Mouse (Mus musculus) induced T-regulatory cell, adult 2 months (primary cell): ENCODE data around the gene Dop1b.

Source experiments
- DNase-seq: peaks from one replicate; pipeline ENCODE4 v3.0.0-alpha.2; 2012; ENCODE audit warnings: low read depth

The Dop1b gene

DNA sequence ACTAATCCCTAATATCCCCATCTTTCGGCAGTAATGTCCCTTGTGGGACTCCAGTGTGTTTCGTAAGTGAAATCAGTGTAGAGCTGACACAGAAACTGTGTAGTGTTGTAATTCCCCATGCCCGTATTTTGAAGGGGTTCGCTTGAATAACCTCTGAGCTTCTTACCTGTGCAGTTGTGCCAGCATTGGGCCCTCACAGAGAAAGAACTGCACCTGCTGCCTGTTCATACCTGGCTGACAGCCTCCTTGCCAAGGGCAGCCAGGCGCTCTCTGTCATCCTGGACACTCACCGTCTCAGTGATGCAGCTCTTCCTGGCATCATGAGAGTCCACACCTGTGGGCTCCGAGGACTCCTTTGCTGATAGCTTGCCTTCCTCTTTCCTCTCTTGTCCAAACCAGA lies 1.3 kb downstream of the Dop1b start:
- no peak for DNase-seq

DNA sequence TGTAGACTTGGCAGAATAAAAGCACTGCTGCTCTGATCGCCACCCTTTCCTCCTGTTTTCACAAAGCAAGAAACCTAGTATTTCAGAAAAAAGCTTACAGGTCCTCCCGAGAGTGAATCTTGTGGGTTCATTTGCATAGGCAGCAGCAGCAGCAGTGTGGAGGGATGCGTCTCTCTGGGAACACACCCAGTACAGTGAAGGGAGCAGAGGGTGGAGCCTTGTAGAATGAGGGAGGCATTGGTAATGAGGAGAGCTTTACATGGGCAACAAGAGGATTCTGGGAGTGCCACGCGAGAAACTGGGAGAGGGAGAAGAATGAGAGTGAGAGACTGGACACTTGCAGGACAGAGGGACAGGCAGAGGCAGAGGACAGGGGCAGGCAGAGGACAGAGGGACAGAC lies 2.7 kb downstream of the Dop1b start:
- DNase-seq: no peak

DNA sequence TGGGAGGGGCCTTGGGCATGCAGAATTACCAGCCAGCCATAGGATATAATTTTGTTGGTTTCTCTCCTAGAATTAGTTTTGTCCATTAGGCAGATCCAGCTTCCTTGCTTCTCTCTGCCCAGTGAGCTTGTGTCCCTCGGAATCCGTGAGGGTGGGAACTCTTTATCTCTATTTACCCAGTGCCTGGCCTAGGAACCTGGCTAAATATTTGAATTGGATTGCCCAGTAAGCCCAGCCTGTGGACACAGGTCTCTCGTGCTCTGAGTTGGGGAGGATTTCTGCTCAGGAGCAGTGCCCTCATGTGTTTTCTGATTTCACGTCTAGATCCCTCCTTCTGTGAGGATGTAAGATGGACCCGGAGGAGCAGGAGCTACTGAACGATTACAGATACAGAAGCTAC lies 4.1 kb downstream of the Dop1b start:
- no peak for DNase-seq

DNA sequence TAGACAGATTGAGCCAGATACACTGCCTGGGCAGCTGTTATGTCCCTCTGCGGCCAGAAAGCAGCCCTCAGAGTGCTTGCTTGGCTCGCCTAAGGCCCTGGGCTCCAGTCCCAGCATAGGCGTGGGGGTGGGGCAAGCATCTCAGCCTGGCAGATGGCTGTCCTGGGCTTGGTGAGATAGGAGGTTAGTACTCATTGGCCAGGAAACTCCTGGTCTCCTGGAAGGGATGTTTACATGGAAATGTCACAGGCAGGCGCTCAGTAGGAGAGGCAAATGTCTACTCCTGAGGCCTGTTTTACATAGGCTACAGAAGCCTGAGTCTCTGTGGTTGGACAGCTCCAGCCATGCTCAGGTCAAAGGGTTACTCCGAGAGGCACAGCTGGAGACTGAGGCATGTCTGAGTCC lies 5.6 kb downstream of the Dop1b start:
- no peak for DNase-seq

DNA sequence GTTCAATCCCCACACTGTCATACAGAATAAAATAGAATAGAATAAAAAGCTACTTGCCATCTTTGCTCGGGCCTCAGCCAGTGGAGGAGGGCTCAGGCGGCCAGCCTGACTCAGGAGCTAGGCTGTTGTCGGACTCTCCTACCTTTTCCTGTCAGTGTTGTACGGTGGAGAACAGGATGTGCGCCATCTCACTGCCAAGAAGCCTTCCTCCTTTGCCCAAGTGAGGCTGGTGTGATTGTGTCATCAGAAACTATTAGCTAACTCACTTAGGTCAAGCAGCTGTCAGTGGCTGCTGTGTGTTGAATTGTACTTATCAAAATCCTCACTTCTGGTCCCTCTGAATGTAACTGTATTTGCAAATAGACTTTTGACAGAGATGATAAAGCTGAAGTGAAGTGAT lies 10.1 kb downstream of the Dop1b start:
- DNase-seq: no peak

DNA sequence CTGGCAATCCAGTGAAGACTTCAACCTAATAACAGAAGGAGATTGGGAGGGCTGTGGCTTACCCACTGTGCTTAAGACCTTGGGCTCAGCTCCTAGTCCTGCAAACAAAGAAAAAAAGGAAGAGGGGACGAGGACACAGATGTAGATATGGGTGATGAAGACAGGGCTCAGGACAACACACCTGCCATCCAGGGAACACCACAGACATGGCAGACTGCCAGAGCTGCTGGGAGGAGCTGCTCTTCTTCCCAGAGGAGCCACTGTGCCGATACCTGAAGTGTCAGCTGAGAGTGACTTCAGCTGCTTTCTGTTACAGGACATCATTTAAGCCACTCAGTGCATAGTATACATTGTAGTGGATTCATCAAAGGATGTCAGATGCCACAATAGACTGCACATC lies 10.8 kb downstream of the Dop1b start:
- DNase-seq: no peak

DNA sequence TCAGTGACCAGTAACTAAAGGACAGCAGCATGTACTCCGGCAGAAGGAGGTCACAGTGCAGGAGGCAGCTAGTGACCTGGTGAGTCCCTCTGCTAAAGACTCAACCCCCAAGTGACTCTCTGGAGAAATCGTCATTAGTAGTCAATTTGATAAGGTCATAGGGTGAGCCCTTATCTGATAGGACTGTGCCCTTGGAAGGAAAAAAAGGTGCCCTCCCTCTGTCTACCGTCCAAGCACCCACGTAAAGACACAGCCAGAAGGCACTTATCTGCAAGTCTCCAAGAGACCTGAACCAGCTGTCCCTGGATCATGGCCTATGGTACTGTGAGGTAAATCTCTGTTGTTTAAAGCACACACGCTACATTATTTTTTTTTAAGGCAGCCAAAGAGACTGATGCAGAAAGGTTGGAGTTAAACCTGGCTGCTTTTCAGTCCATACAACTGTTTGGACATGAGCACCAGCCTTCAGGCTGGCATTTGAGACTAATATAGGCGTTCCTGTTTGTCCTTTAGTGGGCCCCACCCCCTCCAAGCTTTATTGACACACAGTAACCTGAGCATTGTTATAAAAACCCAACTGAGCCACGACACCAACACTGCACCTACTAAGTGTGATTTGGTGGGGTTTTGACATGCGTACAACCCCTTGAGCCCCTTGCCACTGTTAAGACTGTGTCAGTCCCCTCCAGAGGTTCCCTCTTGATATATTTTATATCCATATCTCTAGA lies 13.9 kb downstream of the Dop1b start:
- DNase-seq: no peak

DNA sequence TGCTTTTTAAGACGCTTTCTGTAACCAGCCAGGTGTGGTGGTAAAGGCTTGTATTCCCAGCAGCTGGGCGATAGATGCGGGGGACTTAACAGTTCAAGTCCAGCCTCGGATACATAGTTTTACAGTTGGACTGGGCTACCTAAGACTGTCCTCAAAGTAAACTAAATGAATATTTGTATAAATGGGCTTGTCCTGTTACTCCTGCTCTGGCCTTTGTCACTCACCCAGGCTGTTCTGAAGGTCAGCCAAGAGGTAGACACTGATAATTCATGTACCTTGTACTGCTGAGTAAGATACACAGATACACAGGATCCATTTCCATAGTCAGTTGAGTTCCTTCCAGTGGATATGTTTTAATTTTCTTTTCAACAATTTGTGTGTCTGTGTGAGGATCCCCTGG lies 14.5 kb downstream of the Dop1b start:
- no peak for DNase-seq

DNA sequence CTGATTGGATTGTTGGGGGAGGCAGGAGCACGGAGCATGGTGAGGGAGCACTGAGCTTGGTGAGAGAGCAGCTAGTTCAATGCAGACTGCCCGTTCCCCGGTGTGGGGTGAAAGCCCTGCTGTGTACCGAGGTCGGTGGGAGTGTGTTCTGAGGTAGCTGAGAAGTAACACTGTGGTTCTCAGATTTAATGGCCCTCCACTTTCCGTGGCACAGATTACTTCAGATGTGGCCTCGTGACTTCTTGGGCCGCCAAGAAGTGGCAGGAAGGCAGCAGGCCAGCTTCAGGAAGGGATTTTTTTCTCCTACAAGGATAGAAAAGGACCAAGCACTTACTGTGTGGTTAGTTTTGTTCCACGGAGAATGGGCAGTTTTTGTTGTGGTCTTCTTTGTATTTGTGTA lies 17.0 kb downstream of the Dop1b start:
- no peak for DNase-seq

DNA sequence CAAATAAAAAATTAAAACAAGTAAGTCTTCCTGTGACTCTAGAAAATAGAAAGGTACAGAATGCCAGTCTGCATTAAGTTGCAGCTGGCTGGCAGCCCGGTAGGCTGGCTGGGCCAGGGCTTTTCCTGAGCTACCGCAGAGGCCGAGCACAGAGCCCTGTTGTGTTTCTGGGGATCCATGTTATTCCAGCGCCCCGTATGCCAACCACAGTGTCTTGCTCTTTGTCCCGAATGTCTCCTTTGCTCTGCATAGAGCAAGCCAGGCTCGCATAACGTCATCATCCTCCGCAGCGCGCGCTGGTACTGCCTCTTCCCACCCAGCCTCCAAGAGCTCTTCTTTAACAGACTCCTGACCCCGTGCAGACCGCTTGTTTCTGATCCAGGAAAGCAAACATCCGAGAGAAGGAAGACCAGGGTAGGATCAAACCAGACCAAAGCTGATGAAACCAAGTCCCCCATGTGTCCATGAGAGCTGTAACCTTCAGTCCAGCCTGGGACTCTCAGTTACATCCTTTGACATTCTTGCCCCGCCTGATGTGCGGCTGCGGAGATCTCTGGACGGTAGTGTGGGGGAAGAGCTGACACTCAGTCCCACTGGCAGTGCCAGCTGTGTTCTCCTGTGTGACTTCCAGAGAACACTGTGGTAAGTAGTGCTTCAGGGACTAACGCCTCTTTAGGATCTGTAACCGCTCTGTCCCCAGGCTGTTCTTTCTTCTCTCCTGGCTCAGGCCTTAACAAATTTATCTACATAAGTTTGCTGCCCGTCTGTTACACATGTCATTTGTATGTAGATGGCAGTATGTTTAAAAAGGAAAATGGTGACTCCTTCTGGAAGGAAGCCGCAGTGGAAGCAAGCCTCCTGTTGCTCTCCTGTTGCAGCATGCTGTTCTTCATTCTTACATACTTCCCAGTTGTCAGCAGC lies 18.4 kb downstream of the Dop1b start:
- no peak for DNase-seq

DNA sequence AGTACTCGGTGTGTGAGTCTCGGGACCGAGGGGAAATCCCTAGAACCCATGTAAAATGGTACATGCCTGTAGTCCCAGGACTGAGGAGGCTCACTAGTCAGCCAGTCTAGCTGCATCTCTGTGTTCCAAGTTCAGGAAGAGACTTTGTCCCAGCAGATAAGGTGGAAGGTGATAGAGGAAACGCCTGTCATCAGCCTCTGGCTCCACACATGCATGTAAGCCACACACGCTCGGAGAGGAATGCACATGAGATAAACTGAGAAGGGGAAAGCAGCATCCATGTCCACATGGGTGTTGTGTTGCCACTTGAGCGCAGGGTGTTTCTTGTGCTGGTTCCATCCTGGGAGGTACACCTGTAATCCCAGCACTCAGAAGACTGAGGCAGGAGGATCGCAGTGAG lies 19.6 kb downstream of the Dop1b start:
- no peak for DNase-seq

DNA sequence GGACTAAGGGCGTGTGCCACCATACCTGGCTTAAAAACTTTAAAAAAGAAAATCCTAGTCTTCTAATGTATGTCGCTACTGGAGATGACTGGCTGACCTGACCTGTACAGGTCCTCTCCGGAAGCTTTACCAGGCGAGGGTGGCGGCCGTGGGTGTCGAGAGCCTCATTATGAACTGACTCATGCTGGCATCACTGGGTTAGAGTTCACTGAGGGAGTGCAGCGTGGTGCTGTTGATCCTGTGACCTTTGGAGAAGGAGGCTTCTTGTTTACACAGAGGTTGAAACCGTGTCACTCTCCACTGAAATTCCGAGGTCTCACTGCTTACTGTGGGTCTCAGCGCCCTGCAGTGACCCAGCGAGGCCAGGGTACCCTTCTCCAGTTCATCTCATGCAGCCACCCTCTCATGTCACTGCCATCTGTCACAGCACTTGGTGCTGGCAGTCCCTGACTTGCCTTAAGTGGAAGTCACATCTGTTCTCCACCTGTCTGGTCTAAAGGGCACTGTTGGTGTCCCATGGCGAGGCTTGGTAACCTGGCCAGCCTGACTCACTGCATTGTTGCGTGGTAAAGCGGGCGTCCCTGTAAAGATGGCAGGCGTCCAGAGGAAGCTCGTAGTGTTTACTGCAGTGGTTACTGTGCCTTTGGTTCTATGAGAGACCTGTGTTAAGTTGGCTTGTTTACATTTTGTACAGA lies 21.3 kb downstream of the Dop1b start:
- no peak for DNase-seq

DNA sequence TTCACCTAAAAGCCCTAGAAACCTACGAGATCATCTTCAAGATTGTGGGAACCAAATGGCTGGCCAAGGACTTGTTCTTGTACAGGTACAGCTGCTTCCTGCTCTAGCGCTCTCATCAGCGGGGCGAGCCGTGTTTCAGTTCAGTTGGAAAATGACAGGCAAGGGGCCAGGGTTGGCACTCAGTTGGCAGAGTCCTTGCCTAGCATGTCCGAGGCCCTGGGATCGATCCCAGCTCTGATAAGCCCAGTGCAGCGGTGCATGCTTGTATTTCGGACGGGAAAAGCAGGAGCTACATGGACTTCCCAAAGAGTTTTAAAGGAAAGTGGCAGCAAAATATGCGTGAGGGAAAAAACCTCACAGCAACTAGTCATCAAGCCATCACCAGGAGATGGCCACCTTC lies 27.5 kb downstream of the Dop1b start:
- no peak for DNase-seq

DNA sequence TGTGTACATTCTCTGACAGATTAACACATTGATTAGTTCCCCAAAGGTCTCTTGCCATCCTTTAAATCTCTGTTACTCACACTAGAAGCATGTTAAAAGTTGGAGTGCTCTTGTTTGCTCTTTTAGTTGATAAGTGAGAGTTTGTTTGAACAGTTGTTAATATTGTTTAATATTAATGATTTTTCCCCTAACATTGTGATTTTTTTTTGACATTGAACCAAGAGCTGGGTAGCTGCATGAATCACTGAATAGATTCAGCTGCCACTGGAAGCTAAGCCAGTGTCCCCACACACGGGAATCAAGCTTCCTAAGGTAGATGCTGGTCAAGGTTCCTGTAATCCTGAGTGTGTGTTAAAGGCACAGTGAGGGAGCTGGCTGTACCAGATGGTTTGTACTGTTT lies 31.2 kb downstream of the Dop1b start:
- no peak for DNase-seq

DNA sequence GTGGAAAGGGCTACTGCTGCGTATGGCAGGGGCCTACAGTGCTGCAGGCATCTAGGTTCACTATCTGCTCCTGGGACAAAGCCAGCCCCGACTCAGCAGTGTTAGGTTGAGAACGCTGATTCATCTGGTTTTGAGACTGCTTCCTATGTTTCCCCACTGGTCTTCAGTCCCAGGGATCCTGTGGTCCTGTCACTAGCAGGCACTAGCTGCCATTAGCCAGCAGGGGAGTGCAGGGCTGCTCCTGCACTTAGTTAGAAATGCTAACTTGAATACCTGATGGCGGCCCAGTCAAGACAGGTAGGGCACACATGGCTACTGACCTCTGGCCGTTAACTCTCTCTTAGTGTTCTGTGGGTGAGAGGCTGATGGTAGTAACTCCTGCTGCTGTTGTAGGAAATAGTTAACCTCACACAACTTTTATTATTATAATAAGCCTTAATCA lies 32.4 kb downstream of the Dop1b start:
- no peak for DNase-seq

DNA sequence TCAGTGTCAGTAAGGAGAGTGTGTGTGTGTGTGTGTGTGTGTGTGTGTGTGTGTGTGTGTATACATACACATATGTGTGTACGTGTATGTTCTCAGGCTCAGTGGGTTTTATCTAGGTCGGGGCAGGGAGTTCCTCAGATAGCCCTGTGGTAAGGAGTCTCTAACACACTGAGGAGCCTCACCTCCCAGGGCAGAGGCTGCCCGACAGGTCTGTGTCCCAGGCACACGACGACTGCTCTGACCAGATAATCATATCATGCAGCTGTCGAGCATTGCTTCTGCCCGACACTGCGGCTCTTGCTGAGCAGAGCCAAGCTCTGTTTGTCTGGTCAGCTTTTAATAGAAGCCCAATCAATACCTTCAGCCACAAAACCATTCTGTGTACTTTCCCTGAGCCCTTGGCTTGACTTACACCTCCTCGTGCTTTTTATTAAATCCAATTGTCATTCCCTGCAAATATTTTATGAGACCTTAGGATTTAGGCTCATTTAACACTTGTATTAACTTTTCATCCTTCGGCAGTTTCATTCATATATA lies 33.2 kb downstream of the Dop1b start:
- no peak for DNase-seq

DNA sequence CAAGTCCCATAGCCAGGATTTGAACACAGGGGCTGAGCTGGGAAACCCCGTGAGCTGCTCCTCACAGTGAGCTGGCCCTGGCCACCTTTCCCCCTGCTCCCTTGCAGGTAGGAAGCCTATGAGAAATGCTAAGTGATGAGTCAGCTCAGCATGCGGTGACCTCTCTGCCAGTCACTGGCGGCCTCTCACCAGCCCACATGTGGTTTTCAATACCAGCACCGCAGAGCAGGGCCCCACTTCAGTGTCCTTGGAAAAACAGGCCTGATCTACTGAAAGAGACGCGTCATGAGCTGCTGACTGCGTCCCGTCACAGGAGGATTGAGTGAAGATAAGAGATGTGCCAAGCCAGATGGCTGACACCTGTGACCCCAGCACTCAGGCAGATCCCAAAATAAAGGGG lies 34.7 kb downstream of the Dop1b start:
- peak; percentile 24 for DNase-seq

DNA sequence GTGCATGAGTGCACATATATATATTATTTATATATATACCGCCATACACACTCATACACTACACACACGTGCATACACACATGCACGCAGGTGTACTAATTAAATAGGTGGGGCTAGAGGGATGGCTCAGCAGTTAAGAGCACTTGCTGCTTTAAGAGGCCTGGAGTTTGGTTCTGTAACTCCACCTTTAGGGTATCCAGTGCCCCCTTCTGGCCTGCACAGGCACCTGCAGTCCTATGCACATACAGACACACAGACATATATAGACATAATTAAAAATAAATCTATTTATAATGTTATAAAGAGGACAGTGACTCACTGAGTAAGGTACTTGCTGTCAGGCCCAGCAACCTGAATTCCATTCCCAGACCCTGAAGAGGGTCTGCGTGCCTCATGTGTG lies 35.3 kb downstream of the Dop1b start:
- peak; percentile 39 for DNase-seq

DNA sequence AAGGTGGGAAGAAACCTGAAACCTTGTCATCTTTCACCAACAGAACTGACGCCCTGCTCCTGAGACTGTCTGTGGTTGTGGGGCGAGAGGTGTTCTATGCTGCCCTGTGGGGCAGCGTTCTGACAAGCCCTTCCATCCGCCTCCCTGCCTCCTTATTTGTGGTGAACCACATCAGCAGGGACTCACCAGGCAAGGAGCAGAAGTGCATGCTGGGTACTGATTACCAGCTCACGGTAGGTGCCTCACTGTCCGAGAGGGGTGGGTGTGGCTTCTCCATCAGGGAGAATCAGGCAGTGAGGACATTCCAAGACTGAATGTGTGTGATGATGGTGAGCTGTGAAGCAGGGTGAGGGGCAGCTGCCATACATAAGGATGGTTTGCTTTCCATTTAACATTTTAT lies 35.7 kb downstream of the Dop1b start:
- no peak for DNase-seq

DNA sequence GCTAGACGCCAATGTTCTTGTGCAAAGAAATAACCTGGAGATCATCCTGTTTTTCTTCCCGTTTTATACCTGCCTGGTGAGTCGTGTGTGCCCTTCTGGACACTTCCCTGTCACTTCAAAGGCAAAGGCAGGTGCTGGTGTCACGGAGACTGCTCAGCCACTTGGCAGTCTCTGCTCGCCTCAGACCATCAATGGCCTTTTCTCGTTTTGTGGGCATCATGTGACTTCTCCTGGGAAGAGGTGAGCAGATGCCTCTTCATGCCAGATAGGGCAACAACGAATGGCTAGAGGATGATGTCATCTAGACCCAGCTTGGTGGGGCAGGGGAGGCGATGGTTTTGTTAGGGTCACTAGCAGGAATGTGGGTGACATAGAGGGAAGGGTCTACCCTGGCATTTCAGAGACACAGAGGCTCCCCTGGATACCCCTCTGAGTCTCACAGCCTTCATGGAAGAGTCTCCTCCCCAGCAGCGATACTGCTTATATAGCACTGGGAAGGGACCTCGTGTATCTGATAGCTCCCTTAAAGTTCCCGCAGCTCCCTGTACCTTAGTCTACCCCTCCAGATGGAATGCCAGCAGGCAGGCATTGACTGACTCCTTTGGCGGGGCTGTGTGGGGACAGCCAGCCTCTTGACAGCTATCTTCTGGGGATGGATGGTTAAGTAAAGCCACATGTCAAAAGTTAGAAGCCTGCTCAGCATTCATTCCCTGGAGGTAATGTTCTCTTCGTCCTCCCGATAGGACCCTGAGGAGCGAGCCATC lies 37.6 kb downstream of the Dop1b start:
- DNase-seq: no peak

DNA sequence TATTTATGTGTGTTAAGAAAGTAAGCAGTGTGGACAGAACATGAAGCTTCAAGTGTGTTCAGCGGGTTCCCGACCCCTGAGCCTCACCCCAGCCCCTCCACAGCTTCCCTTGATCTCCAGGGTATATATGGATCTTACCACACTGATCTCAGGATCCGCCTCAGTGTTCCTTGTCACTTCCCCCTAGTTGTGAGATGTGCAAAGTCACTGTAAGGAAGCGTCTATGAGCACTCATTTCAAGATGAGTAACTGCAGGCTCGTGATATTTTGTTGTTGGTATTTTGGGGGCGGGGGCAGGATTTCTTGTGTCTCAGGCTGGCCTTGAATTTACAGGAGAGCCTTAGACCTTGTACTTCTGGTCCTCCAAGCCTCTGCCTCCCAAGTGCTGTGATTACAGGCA lies 38.8 kb downstream of the Dop1b start:
- DNase-seq: no peak

DNA sequence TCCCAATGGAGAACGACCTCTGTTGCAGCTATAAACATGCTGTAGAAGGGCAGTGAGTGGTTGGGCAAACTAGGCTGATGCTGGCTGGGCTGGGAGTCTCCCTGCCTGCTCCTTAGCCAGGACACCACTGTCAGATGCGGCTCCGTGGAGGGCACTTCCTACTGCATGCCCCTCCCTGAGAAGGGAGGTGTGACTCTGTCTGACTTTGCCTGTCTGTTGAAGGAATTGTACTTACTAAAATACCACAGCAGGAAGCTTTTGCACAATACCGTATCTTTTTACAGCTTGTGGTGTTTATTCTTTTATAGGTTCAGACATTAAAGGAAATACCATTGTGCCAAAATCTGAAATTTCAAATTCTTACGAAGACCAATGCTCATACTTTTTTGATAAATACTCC lies 40.1 kb downstream of the Dop1b start:
- DNase-seq: no peak
